Mouse (Mus musculus) thymus, postnatal 10 days (tissue): ENCODE measurements around the gene Prdx6b.
A peak's percentile ranks its signal among the peaks of the same experiment; 100 is the strongest.

Experiments
- DNase-seq, 2 experiments: peaks; one replicate each; pipeline ENCODE4 v3.0.0; 2021; ENCODE audit warnings: low spot score in 2 of 2

Gene Prdx6b

GRCm38 (mm10) chr2:80292172-80292571 lies at the start of gene Prdx6b:
Gene Prdx6b (plus strand): TSS chr2:80292472.
- DNase-seq, result no peak

DNA sequence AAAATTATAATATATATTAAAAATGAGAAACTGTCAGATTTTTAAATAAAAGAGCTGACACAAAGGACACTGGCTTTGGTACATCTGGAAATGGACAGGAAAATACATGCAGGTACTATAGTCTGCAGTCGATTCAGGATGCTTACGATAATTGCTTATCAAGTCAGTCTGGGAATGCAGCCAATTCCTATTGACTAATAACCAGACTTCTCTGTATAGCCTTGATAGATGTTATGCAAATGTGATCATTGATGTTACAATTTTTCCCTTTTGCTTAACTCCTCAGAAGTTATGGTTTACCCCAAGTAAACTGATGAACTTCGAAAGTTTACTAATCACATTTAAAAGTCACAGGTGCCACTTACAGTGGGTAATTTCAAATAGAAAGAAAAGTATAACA lies 44.8 kb upstream of the Prdx6b start:
- no peak for DNase-seq

DNA sequence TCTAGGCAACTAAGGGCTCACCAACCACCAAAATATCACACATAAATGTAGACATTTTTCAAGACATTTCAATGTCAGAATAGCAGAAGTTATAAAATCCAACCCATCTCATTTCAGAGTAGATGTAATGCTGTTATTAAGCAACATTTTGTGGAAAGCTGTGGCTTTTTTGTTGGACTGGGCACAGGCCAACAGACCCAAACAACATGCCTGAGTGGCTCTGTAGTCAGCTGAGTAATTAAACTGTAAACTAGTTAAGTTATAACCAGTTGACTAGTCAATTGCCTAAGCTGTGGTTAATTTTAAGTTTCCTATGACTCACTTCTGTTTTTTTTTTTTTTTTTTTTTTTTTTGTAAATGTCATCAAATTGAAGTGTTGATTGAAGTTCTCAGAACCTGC lies 44.4 kb upstream of the Prdx6b start:
- no peak for DNase-seq

- no peak for DNase-seq
These were observed 32.2 kb upstream of the Prdx6b start for GRCm38 (mm10) chr2:80259888-80260672.

GRCm38 (mm10) chr2:80266894-80267293 lies 25.4 kb upstream of the Prdx6b start:
- DNase-seq, result peak in 1 of 2 experiments; percentile 35

DNA sequence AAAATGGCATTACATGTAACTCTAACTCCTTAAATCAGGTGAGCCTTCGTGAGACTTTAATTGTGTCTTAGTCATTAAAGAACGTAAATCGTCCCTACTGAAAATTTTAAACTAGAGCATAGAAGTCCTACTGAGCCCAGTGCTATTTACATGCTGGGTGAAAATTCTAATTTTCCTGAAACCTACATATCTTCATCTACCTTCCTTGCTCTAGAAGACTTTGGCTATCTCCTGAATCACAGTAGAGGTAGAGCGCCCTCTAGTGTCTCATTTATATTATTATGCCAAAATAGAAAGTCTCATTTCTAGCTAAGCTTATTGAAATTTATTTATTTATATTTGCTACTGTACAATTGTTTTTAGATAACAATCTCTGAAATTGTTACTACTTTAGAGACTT lies 24.2 kb upstream of the Prdx6b start:
- DNase-seq, result peak in 1 of 2 experiments; percentile 22

DNA sequence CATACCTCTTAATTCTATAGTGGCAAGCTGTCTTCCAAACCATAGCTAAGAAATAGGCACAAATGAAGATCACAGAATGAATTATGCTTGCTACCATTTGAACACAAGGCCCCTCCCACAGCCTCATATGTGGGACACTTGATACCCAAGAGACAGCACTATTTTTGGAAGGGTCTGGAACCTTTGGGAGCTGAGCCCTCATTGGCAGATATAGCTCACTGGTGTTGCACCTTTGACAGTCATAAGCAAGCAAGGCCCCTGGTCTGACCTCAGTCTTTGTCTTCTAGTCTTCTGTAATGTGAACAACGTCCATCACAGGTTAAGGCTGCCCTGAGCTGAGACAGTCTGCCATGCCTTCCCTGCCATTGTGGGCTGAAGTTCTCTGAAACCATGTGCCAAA lies 20.8 kb upstream of the Prdx6b start:
- DNase-seq, result no peak

- DNase-seq, result no peak
These were observed 19.2 kb upstream of the Prdx6b start for GRCm38 (mm10) chr2:80273038-80273437.

DNA sequence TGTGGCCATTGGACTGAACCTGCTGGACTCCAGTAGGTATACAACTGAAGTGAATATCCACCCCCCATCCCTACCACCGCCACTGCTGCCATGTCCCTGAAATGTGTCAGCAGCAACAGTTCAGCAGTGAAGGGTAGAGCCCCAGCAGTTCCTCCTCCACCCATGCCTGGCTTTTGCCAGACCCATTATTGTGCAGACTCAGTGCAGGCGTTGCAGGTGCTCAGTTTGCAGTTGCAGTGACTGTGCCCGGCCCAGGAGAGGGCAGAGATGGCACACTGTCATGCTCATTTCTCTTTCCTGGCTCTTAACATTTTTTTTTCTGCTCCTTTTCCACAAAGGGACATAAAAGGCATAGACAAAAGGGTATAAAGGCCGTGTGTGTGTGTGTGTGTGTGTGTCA lies 18.5 kb upstream of the Prdx6b start:
- no peak for DNase-seq

GRCm38 (mm10) chr2:80275136-80275535 lies 17.1 kb upstream of the Prdx6b start:
- DNase-seq, result no peak

- DNase-seq, result no peak
These were observed 10.1 kb upstream of the Prdx6b start for GRCm38 (mm10) chr2:80282214-80282613.

GRCm38 (mm10) chr2:80286397-80286796 lies 5.9 kb upstream of the Prdx6b start:
- no peak for DNase-seq

- no peak for DNase-seq
These were observed 6.1 kb downstream of the Prdx6b start for GRCm38 (mm10) chr2:80298334-80298733.

DNA sequence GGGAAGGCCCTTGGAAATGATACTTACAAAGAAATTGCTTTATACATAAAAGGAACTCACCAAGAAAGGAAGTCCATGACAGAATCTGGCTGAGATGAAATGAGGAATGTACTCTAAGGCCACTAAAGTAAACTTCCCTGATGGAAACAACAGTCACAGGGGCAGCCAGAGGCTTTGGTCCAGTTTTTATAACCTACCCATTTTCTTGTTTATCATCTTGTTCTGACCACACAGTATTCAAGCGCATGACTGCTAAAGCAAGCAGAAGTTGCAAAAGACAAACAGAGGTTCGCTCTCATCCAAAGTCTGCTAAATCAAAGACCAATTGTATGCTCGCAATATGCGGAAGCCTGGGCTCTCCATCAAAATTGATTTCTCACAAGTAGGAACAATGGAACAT lies 8.5 kb downstream of the Prdx6b start:
- DNase-seq, result no peak

DNA sequence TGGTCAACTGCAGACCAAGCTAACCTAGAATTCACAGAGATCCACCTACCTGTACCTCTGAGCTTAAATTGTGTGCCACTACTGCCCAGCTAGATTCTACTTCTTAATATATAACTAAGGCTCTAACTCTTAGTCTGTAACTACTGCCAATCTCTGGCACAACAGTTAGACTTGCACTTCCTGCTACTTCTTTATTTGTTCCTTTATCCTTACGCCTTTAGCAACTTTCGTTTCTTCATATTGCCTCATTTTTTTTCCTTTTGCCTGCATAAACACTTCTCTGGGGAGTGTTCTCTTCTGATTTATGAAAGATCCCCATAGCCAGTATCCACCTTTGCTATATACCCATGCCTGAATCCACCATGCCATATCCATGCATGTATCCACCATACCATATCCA lies 11.7 kb downstream of the Prdx6b start:
- DNase-seq, result no peak

GRCm38 (mm10) chr2:80307701-80308100 lies 15.4 kb downstream of the Prdx6b start:
- DNase-seq, result no peak

DNA sequence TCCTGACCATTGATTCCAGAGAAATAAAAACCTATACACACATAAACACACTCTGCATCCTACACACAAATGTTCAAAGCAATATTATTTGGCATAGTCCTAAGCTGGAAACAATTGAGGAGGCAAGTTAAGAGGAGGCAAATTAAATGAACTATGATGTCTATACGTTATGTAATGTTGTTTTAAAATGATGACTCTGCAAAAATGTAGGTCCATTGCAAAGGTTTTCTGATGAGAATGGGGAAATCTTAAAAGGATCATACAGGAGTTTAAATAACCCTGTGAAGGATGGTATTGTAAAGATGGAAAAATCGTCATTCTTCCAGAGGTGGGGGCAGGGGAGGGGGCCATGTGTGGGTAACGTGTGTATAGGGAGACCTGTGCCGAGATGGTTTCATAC lies 17.5 kb downstream of the Prdx6b start:
- DNase-seq, result no peak

- DNase-seq, result no peak
These were observed 18.5 kb downstream of the Prdx6b start for GRCm38 (mm10) chr2:80310772-80311171.

DNA sequence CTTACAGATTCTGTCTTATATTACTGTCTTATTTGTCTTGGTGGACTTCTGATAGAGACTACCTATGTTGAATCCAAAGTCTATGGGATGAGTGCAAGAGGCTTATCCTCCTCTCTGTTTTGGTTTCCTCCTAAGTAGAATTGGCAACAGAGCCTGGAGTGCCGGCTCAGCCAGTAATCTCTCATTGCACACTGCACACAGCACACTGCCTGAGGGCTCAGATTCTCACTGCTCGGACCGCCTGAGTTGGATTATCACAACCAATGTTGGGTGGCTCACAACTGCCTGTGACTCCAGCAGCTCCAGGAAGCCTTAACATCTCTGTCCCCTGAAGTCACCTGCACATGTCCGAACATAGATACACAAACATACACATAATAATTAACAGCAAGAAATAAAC lies 19.1 kb downstream of the Prdx6b start:
- no peak for DNase-seq

GRCm38 (mm10) chr2:80314201-80314600 lies 21.9 kb downstream of the Prdx6b start:
- DNase-seq, result no peak

- no peak for DNase-seq
These were observed 22.6 kb downstream of the Prdx6b start for GRCm38 (mm10) chr2:80314854-80315241.

GRCm38 (mm10) chr2:80315242-80316161 lies 23.2 kb downstream of the Prdx6b start, which contains the start of gene Dnajc10:
Gene Dnajc10 (plus strand): TSS chr2:80315466.
- DNase-seq, result peak; percentile 82 to 84

DNA sequence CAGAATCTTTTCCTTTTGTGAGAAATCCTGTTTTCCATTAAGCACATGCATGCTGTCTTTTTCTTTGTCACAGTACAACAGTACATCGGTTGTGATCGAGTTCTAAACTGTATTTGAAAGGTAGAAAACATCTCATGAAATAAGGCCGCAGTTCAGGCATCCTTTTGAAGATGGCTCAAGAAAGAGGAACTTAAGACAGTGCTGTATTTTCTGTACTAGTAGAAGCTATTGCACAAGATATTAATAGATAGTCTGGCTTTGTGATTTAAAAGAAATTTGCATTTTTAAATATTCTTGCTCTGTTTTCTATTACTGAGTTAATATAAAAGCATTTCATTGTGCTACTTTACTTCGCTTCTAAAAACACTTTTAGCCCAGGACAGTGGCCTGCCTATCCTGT lies 30.6 kb downstream of the Prdx6b start:
- no peak for DNase-seq
